Mouse (Mus musculus) midbrain, postnatal 0 days (tissue): Measurements from ENCODE around the gene Zfp654. TPM values are rescaled to one million over a fixed set of nuclear protein-coding genes. Genes with fewer than 3 reads are reported as not detected.

Experiments
- ATAC-seq: fragments of 200-750 bp; cut with Nextera tagmentation; 2 replicates; pipeline ENCODE4 v1.8.0; 2017; ENCODE audit warnings: moderate number of reproducible peaks, mild to moderate bottlenecking, moderate TSS enrichment, moderate library complexity; ENCODE audit not compliant: low FRiP score
- DNase-seq: peaks from one replicate; pipeline ENCODE4 v3.0.0-alpha.2; 2015; ENCODE audit warnings: low spot score
- H3K27ac ChIP-seq: fragments of 300-500 bp; sonication (generic); 2 replicates; pipeline ENCODE4 v1.5.1; 2014; ENCODE audit warnings: low read depth, mild to moderate bottlenecking, low read length, mixed read lengths
- H3K27me3 ChIP-seq: fragments of 300-500 bp; sonication (generic); 2 replicates; pipeline ENCODE4 v1.6.1; 2014; ENCODE audit warnings: low read length, control low read depth, mixed read lengths; ENCODE audit not compliant: insufficient read depth
- H3K36me3 ChIP-seq: fragments of 300-500 bp; sonication (generic); 2 replicates; pipeline ENCODE4 v1.6.1; 2014; ENCODE audit warnings: low read length, control low read depth, mixed read lengths; ENCODE audit not compliant: insufficient read depth
- H3K4me1 ChIP-seq: fragments of 300-500 bp; sonication (generic); 2 replicates; pipeline ENCODE4 v1.6.1; 2014; ENCODE audit warnings: mild to moderate bottlenecking, control low read depth, antibody characterized with exemption, low read length, mixed read lengths; ENCODE audit not compliant: insufficient read depth
- H3K4me2 ChIP-seq: fragments of 300-500 bp; sonication (generic); 2 replicates; pipeline ENCODE4 v1.6.1; 2014; ENCODE audit warnings: low read depth, mild to moderate bottlenecking, low read length, mixed read lengths; ENCODE audit not compliant: poor library complexity, severe bottlenecking
- H3K4me3 ChIP-seq: fragments of 300-500 bp; sonication (generic); 2 replicates; pipeline ENCODE4 v1.5.1; 2014; ENCODE audit warnings: low read depth, mild to moderate bottlenecking, low read length, moderate library complexity
- H3K9ac ChIP-seq: fragments of 300-500 bp; sonication (generic); replicated peaks from 2 replicates; pipeline ENCODE4 v1.6.1; 2014; ENCODE audit warnings: mild to moderate bottlenecking, low read length, moderate library complexity, mixed read lengths; ENCODE audit not compliant: poor library complexity, severe bottlenecking
- H3K9me3 ChIP-seq: fragments of 300-500 bp; sonication (generic); 2 replicates; pipeline ENCODE4 v1.6.1; 2016; ENCODE audit warnings: low read length, control low read depth
- CTCF ChIP-seq: IDR thresholded peaks from 2 replicates; pipeline ENCODE4 v1.5.1; 2016; ENCODE audit warnings: antibody characterized with exemption, mild to moderate bottlenecking
- WGBS: fragments of 180-500 bp; shearing (Covaris S2); extraction: QIAGEN DNeasy Blood & Tissue Kit; methylation state at CpG from one replicate; pipeline ENCODE4 v1.1.7; 2014; 5-methylcytosine and 5-hydroxymethylcytosine counted together
- polyA plus RNA-seq: library from polyadenylated mRNA; unstranded; fragments of >200 nt; fragmentation: Nextera tagmentation; extraction: Ambion mirVana; gene quantifications from 2 replicates; pipeline ENCODE4 v1.2.1, GENCODE M21; 2015
- total RNA-seq: library from RNA; depleted of rRNA; stranded (reverse); fragments of >200 nt; gene quantifications from 2 replicates; pipeline ENCODE4 v1.2.3, GENCODE M21; 2014; rRNA removed

Zfp654 gene
- total and polyA plus RNA-seq, 2 experiments from 2014 or later = 2.7 to 8.4 TPM

- DNase-seq (no peak), ATAC-seq (no peak)
- TF ChIP-seq CTCF = no peak
- Histone ChIP-seq H3K27me3 (no peaks in the 10 kb centered on the region), H3K4me3 (no peak overlapping the region), H3K36me3 (no peaks in the 10 kb centered on the region), H3K9ac (no peak overlapping the region), H3K4me1 (no peaks in the 10 kb centered on the region), H3K27ac (no peak overlapping the region), H3K4me2 (no peak overlapping the region), H3K9me3 (no peaks in the 10 kb centered on the region)
- 93% methylated on average over 5 of the region's 5 CpGs for WGBS
These were observed 114.2 kb downstream of the Zfp654 start for GRCm38 (mm10) chr16:64737289-64737688.

Other genes starting within 250 kb of the Zfp654 start
- not detected in 2 replicates for gene Csnka2ip, start 249.2 kb downstream of the Zfp654 start, total RNA-seq
- gene Csnka2ip, start 249.2 kb downstream of the Zfp654 start, polyA plus RNA-seq = not detected in 2 replicates
- 14.2 and 19.5 TPM in 2 replicates for gene 4930453N24Rik, start 80.5 kb downstream of the Zfp654 start, total RNA-seq
- 16.0 and 18.1 TPM in 2 replicates for gene 4930453N24Rik, start 80.5 kb downstream of the Zfp654 start, polyA plus RNA-seq
- gene Cggbp1, start 344 bp upstream of the Zfp654 start, total RNA-seq = 66.0 and 80.9 TPM in 2 replicates
- gene Cggbp1, start 344 bp upstream of the Zfp654 start, polyA plus RNA-seq = 47.4 and 53.0 TPM in 2 replicates